Mouse (Mus musculus): ENCODE measurements around the gene Ogfod1. TPM values are rescaled to one million over a fixed set of nuclear protein-coding genes. Genes with fewer than 3 reads are reported as not detected.
A peak's percentile ranks its signal among the peaks of the same experiment; 100 is the strongest.

The Ogfod1 gene
- 12.9 and 19.6 TPM in 2 replicates for total RNA-seq (2014; rRNA removed; ENCODE audit: low replicate concordance)
- polyA plus RNA-seq (2015; fragmentation: Nextera tagmentation; extraction: Ambion mirVana), result 5.4 and 7.1 TPM in 2 replicates

- under 1% methylated on average over 41 of the region's 41 CpGs for WGBS
- Histone ChIP-seq H3K36me3 (replicated peaks; ENCODE audit: control insufficient read depth, insufficient read depth, low read length) (peaks cover 8% of the 10 kb centered on the region; the same call in 1 of the 2 replicates), H3K9me3 (replicated peaks; ENCODE audit: control insufficient read depth, low read length) (no peaks in the 10 kb centered on the region), H3K4me3 (ENCODE audit: low read depth, low read length) (peak within 1 kb of the TSS; percentile 95), H3K27ac (ENCODE audit: low read depth) (peak within 1 kb of the TSS; percentile 82), H3K27me3 (ENCODE audit: control insufficient read depth, insufficient read depth, low read length) (no peaks in the 10 kb centered on the region), H3K9ac (replicated peaks; ENCODE audit: low read depth, low read length) (peak within 1 kb of the TSS; percentile 66), H3K4me2 (ENCODE audit: low read depth, low read length) (peak within 1 kb of the TSS; percentile 90), H3K4me1 (ENCODE audit: control insufficient read depth, insufficient read depth) (peaks cover 18% of the 10 kb centered on the region)
- DNase-seq (ENCODE audit: low spot score), result peak; percentile 98
- ATAC-seq (ENCODE audit: insufficient read depth, low read depth), result peak; percentile 99
- no peak for TF ChIP-seq CTCF (IDR thresholded peaks at IDR 0.05; ENCODE audit: low read depth)
- peak; percentile 71; the same call in 1 of the 2 replicates for TF ChIP-seq EP300 (IDR thresholded peaks at IDR 0.05; ENCODE audit: low read depth)
Observed at GRCm38 (mm10) chr8:94036944-94037524, at the start of gene Ogfod1, which contains the start of gene Nudt21. Gene Ogfod1 (plus strand): TSS chr8:94037198. Gene Nudt21 (minus strand): TSS chr8:94037031.

- DNase-seq (ENCODE audit: low spot score), result no peak
- H3K4me1 ChIP-seq (ENCODE audit: control insufficient read depth, insufficient read depth), result no peaks in the 10 kb centered on the region
- no peak overlapping the region for H3K27ac ChIP-seq (ENCODE audit: low read depth)
- H3K9ac ChIP-seq (replicated peaks; ENCODE audit: low read depth, low read length), result no peak overlapping the region
- 92% methylated on average over 4 of the region's 4 CpGs for WGBS
- no peak for ATAC-seq (ENCODE audit: insufficient read depth, low read depth)
- no peaks in the 10 kb centered on the region for H3K27me3 ChIP-seq (ENCODE audit: control insufficient read depth, insufficient read depth, low read length)
- no peak overlapping the region for H3K4me3 ChIP-seq (ENCODE audit: low read depth, low read length)
- H3K4me2 ChIP-seq (ENCODE audit: low read depth, low read length), result no peak overlapping the region
- peaks cover 6% of the 10 kb centered on the region for H3K9me3 ChIP-seq (replicated peaks; ENCODE audit: control insufficient read depth, low read length)
- H3K36me3 ChIP-seq (replicated peaks; ENCODE audit: control insufficient read depth, insufficient read depth, low read length), result peaks cover 33% of the 10 kb centered on the region
- no peak for TF ChIP-seq EP300 (IDR thresholded peaks at IDR 0.05; ENCODE audit: low read depth)
- no peak for TF ChIP-seq CTCF (IDR thresholded peaks at IDR 0.05; ENCODE audit: low read depth)
Observed at GRCm38 (mm10) chr8:93989739-93990138, 47.3 kb upstream of the Ogfod1 start.

DNA sequence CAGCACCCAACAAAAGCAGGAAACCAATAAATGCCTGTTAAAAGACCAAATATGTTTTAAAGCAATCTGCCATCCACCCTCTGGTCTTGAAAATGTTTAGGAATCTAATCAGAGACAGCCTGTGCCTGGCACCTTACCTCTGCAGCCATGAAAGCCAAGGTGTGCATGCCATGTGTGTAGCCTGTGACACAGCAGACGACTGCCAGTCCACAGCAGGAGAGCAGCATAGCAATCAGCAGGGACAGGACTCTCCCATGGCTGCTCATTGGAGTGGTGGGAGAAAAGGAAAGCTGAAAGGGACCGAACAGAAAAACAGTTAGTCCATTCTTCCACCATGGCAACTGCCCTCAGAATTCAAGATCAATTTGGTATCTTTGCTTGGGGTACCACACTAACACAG, 38.0 kb upstream of the Ogfod1 start:
- ATAC-seq (ENCODE audit: insufficient read depth, low read depth), result no peak
- no peaks in the 10 kb centered on the region for H3K27me3 ChIP-seq (ENCODE audit: control insufficient read depth, insufficient read depth, low read length)
- H3K36me3 ChIP-seq (replicated peaks; ENCODE audit: control insufficient read depth, insufficient read depth, low read length), result peaks cover 54% of the 10 kb centered on the region
- no peaks in the 10 kb centered on the region for H3K9me3 ChIP-seq (replicated peaks; ENCODE audit: control insufficient read depth, low read length)
- no peak for DNase-seq (ENCODE audit: low spot score)
- H3K9ac ChIP-seq (replicated peaks; ENCODE audit: low read depth, low read length), result no peak overlapping the region
- 90% methylated on average over 2 of the region's 2 CpGs for WGBS
- H3K27ac ChIP-seq (ENCODE audit: low read depth), result no peak overlapping the region
- H3K4me1 ChIP-seq (ENCODE audit: control insufficient read depth, insufficient read depth), result no peaks in the 10 kb centered on the region
- TF ChIP-seq CTCF (IDR thresholded peaks at IDR 0.05; ENCODE audit: low read depth), result no peak
- no peak for TF ChIP-seq EP300 (IDR thresholded peaks at IDR 0.05; ENCODE audit: low read depth)
- H3K4me2 ChIP-seq (ENCODE audit: low read depth, low read length), result no peak overlapping the region
- no peak overlapping the region for H3K4me3 ChIP-seq (ENCODE audit: low read depth, low read length)

DNA sequence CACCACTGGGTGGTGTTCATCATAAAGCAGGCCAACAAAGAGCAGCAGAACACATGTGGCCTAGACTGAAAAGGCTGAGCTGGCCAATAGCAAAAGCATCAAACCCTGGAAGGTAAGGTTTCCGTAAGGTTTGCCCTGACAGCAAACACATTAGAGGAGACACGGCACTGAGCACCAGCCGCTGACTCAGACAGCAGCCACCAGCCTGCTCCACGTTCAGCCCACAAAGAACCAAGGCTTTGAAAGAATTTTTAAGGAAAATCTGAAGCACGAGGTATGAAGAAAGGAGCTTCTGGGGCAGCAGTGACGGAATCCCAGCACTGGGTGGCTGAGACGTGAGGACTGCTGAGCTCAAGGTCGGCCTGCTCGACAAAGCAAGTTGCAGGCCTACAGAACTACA, 32.9 kb upstream of the Ogfod1 start:
- H3K36me3 ChIP-seq (replicated peaks; ENCODE audit: control insufficient read depth, insufficient read depth, low read length), result peaks cover 42% of the 10 kb centered on the region
- no peaks in the 10 kb centered on the region for H3K9me3 ChIP-seq (replicated peaks; ENCODE audit: control insufficient read depth, low read length)
- H3K27me3 ChIP-seq (ENCODE audit: control insufficient read depth, insufficient read depth, low read length), result no peaks in the 10 kb centered on the region
- no peak overlapping the region for H3K4me3 ChIP-seq (ENCODE audit: low read depth, low read length)
- H3K4me2 ChIP-seq (ENCODE audit: low read depth, low read length), result no peak overlapping the region
- 85% methylated on average over 9 of the region's 9 CpGs for WGBS
- ATAC-seq (ENCODE audit: insufficient read depth, low read depth) (no peak), DNase-seq (ENCODE audit: low spot score) (no peak)
- H3K9ac ChIP-seq (replicated peaks; ENCODE audit: low read depth, low read length), result no peak overlapping the region
- H3K27ac ChIP-seq (ENCODE audit: low read depth), result no peak overlapping the region
- no peak for TF ChIP-seq CTCF (IDR thresholded peaks at IDR 0.05; ENCODE audit: low read depth)
- TF ChIP-seq EP300 (IDR thresholded peaks at IDR 0.05; ENCODE audit: low read depth), result no peak
- H3K4me1 ChIP-seq (ENCODE audit: control insufficient read depth, insufficient read depth), result peaks cover 4% of the 10 kb centered on the region

DNA sequence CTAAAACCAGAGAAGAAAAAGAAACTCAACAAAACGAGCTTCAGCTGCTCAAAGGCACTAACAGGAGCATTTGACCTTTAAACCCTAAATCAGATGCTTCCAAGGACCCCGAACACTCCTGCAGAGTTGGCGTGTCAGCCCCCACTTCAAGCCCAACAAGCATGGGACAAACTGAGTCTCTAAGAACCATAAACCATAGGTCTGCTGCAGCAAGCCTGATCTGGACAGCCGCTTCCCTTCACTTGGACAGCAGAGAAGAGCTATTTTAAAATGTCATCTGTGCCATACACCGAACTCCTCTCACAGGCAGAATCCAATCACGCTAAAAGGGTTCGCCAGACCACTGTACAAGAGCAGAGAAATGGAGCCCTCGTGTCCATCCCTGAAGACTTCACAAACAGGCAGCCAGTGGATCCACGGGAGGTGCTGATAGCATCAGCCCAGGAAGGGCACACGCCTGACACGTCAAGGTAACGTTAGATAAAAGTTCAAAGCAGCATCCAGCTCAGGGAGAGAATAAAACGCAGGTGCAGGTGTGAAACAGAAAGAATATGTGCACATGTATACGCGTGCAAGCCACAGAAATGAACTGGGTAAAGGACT, 27.7 kb upstream of the Ogfod1 start:
- no peaks in the 10 kb centered on the region; the same call in 1 of the 2 replicates for H3K36me3 ChIP-seq (replicated peaks; ENCODE audit: control insufficient read depth, insufficient read depth, low read length)
- H3K9me3 ChIP-seq (replicated peaks; ENCODE audit: control insufficient read depth, low read length), result no peaks in the 10 kb centered on the region
- no peak for TF ChIP-seq CTCF (IDR thresholded peaks at IDR 0.05; ENCODE audit: low read depth)
- no peak for TF ChIP-seq EP300 (IDR thresholded peaks at IDR 0.05; ENCODE audit: low read depth)
- no peak for DNase-seq (ENCODE audit: low spot score)
- no peak overlapping the region for H3K4me3 ChIP-seq (ENCODE audit: low read depth, low read length)
- WGBS, result 47% methylated on average over 15 of the region's 15 CpGs
- 0 out of 2 replicates have a peak overlapping the region, but pooled peaks have one; percentile 9 for H3K4me2 ChIP-seq (ENCODE audit: low read depth, low read length)
- peaks cover 15% of the 10 kb centered on the region for H3K4me1 ChIP-seq (ENCODE audit: control insufficient read depth, insufficient read depth)
- H3K9ac ChIP-seq (replicated peaks; ENCODE audit: low read depth, low read length), result 0 out of 2 replicates have a peak overlapping the region, but pooled peaks have one; percentile 8
- ATAC-seq (ENCODE audit: insufficient read depth, low read depth), result no peak
- no peaks in the 10 kb centered on the region for H3K27me3 ChIP-seq (ENCODE audit: control insufficient read depth, insufficient read depth, low read length)
- H3K27ac ChIP-seq (ENCODE audit: low read depth), result no peak overlapping the region; the same call in 1 of the 2 replicates

Measured in heart, postnatal 0 days (tissue).